Mouse (Mus musculus): ENCODE results near the gene St6galnac1.

DNA sequence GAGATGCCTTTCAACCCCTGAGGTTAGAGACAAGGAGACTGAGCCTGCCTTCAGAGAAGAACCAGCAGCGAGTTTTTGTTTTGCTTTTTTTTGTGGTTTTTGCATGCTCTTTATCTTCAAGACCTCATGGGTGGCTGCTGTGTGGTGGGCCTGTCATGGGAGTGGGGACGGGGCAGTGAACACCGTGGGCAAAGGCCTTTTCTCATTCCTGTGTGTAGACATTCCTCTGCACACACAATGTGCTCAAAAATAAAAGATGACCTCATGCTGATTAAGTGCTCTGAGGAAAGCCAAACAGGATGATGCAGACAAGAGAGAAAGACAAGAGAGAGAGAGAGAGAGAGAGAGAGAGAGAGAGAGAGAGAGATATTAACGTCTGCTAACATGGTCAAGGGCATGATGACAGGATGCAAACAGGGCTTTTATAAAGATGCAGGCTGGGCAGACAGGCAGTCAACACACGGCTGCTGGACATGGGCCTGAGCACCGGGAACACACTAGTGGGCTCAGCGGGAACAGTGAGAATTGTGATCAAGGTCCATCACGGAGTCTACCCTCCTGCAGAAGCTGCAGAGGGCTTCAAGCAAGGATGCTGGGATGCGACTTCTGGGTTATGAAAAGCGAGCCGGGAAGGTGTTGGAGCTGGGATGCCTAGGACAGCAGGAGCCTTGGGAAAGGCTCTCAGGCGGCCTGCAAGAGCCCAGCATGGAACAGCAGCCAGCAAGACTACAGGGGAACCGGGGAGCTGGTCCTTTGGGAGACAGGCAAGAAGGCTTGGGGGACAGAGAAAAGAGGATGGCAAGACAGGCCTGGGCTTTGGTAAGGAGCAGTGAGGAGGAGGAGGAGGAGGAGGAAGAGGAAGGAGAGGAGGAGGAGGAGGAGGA is 46.0 kb upstream of the St6galnac1 start:
- TF ChIP-seq POLR2A (IDR thresholded peaks at IDR 0.05; ENCODE audit: control insufficient read depth, extremely low read depth, insufficient read depth, low read length, poor library complexity): no peak
- TF ChIP-seq CTCF (IDR thresholded peaks at IDR 0.05; ENCODE audit: borderline replicate concordance, control insufficient read depth, extremely low read depth, insufficient read depth, low read length, poor library complexity): no peak

Data from thymus, adult 2 months (tissue).